Mouse (Mus musculus): Measurements from ENCODE around the gene Ambra1.

Gene Ambra1

DNA sequence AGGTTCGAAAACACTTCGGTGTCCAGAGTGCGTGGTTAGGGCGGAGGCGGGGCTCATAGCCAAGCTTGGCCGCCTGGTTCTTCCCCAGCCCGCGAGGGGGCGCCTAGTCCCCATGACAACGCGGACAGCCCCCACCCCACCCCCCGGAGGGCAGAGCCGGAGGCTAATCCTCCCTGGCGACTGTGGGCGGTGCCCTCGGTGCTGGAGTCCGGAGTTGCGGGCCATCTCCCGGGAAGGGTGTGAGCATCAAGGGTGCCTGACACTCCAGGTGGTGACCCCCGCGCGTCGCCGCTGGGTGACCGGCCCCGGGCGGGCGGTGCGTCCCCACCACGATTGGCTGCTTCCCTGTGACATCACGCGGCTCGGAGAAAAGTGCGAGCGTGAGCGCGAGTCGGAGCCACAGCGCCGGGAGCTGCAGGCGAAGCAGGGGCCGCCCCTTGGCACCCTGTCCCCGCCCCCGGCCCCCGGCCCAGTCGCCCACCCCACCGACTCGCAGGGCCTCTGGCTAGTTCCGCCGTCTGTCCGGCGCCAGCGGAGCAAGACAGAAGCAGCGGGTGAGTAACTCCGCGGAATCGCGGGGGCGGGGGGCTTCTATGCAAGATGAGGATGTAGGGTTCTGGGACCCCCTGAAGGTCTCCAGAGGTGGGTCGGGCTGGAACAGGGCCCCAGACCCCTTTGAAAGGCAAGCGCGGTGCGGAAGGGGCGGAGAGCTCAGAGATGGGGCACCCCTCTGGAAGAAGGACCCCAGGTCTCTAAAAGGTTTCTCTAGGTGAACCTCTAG is 192.0 kb downstream of the Ambra1 start:
- DNase-seq: peak; percentile 84

- DNase-seq: peak; percentile 38
These were observed 192.9 kb downstream of the Ambra1 start for GRCm38 (mm10) chr2:91922586-91923414.

GRCm38 (mm10) chr2:91923415-91924337 is 193.7 kb downstream of the Ambra1 start:
- peak; percentile 85 for DNase-seq

DNA sequence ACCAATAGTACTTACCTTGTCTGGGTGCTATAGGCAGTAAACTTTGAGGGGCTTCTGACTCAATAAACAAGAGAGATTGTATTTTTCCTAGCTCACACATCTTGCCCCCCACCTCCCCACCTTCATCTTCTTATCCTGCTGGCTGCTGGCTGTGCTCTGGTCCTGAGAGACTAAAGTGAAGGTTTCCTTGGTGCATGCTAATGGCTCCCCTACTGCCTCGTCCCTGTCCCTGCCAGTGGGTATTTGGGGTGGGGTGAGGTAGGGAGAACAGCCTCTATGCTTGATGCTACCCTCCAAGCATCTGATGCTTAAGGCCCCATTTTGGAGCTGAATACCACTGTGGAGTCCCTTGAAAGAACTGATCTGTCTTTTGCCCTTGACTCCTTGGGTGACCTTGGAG is 194.8 kb downstream of the Ambra1 start:
- no peak for DNase-seq

- no peak for DNase-seq
These were observed 195.5 kb downstream of the Ambra1 start for GRCm38 (mm10) chr2:91925442-91925841.

GRCm38 (mm10) chr2:91926949-91927348 is 197.0 kb downstream of the Ambra1 start, which contains the start of gene Chrm4:
TSS of gene Chrm4 (plus strand) at chr2:91927249.
- no peak for DNase-seq

- peak; percentile 93 for DNase-seq
These were observed 198.0 kb downstream of the Ambra1 start for GRCm38 (mm10) chr2:91927826-91928533.

GRCm38 (mm10) chr2:91928534-91929350 is 198.8 kb downstream of the Ambra1 start:
- no peak for DNase-seq

GRCm38 (mm10) chr2:91929455-91929854 is 199.5 kb downstream of the Ambra1 start:
- DNase-seq: no peak

DNA sequence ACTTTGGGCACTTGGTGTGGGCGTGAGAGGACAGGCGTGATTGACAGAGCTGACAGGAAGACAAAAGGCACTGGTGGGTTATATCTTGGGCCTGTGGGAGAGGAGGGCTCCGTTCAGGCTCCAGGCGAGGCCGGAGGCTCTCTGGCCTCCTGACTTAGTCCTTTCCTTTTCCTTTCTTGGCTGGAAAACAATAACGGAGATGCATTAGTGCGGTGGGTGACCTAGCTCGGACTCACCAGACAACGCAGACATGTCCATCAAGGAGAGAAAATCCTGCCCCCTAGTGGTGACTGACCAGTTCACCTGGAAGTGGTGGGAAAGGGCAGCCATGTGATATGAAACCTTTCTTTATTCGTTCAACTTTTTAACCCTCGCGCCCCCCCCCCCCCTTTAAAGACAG is 200.0 kb downstream of the Ambra1 start:
- DNase-seq: peak; percentile 65

DNA sequence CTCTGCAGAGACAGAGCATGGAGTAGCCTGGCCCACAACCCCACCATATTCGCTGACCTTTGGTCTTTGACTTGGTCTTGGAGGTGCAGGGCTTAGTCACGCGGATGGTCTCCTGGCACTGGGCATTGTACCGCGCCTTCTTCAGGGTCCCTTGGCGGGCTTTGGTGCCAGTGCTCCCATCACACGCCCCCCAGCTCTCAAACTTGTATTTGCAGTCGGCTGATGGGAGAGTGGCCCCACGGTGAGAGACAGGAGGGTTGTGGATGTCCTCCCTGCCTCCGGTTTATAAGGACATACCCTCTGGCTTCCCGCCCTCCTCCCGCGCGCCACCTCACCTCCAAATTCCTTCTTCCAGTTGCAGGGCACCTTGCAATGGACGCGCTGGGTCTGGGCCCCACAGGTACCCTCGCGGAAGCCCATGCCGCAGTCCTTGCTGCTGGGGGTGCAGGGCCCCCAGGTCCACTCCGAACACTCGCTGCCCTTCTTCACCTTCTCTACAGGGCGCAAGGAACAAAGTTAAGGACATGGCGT is 200.9 kb downstream of the Ambra1 start:
- DNase-seq: peak; percentile 20

GRCm38 (mm10) chr2:91931328-91932159 is 201.6 kb downstream of the Ambra1 start:
- DNase-seq: peak; percentile 51

DNA sequence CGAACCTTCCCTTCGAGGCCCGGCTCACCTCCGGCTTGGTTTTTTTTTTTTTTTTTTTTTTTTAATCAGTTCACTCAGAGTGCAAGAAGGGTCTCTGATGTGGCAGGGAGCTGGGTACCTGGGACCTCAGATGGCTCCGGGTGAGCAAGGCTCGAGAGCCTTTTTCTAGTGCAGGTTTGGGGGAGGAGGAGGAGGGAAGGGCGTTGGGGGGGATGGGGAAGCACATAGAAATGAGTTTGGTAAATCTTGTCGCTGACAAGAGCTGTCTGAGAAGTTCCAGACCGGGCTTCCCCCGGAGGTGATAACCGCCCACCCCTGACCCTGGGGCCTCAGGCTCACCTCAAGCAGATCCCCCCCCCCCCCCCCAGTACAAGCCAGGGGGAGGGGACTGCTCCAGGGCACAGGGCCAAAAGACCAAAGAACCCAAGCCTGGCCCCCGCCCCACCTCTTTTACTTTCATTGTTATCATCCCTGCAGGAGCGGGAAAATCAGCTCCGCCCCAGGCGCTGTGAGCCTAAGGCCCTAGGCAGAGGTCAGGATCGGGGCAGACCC is 202.3 kb downstream of the Ambra1 start, which contains the start of gene Mdk:
TSS of gene Mdk (minus strand) at position 138 of the 552 bp plus-strand sequence.
- DNase-seq: peak; percentile 40

DNA sequence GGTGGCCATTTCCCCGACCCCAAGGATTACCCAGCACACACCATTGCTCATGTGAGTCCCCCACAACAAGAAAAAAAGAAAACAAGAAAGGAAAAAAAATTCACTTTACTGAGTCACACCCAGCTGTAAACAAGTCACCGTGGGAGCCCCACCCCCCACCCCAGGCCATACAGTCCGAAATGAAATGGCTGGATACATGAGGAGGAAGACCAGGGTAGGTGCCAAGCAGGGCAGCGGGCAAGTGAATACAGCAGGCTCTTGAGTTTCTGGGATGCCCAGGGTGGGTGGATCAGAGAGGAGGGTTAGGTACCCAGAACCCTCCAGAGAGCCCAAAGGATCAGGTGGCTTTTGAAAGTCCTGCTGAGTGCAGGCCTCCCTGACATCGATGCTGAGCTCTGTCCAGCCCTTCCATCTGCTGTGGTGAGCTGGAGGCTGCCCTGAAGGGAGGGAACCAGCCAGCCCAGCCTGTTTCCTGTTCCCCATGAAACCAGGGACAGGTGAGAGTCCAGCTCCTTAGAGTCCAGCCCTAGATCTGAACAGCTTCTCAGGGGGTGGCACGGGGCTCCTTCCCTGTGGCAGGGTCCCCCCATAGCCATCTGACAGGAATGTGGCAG is 202.9 kb downstream of the Ambra1 start:
- no peak for DNase-seq

DNA sequence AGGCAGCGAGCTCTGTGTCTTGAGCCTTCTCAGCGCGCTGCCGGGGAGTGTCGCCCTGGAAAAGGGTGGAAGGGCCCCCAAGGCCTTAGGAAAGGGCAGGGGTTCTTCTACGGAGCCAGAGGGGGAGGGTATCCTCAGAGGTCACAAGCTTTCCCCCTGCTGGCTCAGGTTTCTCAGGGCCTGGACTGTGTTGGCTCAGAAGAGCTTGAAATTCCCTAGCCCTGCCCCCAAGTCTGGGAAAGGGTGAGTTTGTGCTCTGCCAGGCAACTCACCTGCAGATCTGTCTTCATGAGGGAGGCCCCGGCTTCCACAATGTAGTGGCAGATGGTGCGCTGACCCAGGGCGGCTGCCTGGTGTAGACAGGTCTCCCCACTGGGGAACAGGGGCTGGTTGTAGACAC is 203.5 kb downstream of the Ambra1 start:
- no peak for DNase-seq

GRCm38 (mm10) chr2:91934016-91934415 is 204.1 kb downstream of the Ambra1 start:
- no peak for DNase-seq

DNA sequence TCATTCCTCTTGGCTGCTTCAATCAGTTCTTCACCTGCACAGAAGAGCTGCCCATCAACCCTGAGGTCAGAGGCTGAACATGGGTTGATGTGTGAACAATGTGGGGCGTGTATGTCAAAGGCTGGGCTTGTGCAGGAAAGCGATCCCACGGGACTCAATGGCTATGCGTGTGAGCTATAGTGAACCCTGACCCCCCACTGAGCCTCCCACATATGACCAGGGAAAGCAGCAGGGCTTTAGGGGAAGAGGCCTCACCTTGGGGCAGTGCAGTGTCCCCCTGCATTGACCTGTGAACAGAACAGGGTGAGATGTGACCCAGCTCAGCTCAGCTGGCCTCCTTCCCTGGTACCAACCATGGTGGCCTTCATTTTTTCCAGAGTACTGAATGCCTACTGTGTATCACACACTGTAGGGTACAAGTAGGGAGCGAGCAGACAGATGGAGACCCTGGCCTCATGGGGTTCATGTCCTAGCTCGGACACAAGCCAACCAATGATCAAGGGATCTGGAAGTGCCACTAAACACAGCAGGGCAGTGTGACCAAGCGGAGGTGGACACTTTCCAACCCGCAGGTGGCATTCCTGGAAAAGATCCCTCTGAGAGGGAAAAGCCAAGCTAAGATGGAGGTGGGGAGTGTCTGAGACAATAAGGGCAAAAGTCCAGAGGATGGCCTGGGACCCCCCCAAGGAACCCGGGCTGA is 205.0 kb downstream of the Ambra1 start:
- DNase-seq: no peak

GRCm38 (mm10) chr2:91936154-91936553 is 206.2 kb downstream of the Ambra1 start:
- no peak for DNase-seq

Measured in thymus, postnatal 4 days (tissue).